Mouse (Mus musculus) heart, embryonic 13.5 days (tissue): Measurements from ENCODE around the gene Limk2. TPM values are rescaled to one million over a fixed set of nuclear protein-coding genes. Genes with fewer than 3 reads are reported as not detected.

ENCODE experiments used
- ATAC-seq: fragments of 200-750 bp; cut with Nextera tagmentation; 2 replicates; pipeline ENCODE4 v1.8.0; 2017; ENCODE audit warnings: moderate TSS enrichment; ENCODE audit not compliant: insufficient number of reproducible peaks, low FRiP score, low TSS enrichment; ENCODE audit errors: extremely low read depth
- H3K27ac ChIP-seq: fragments of 300-500 bp; sonication (generic); replicated peaks from 2 replicates; pipeline ENCODE4 v1.5.1; 2015; ENCODE audit warnings: moderate library complexity, mild to moderate bottlenecking, inconsistent platforms
- H3K27me3 ChIP-seq: fragments of 300-500 bp; sonication (generic); replicated peaks from 2 replicates; pipeline ENCODE4 v1.6.1; 2015; ENCODE audit warnings: mild to moderate bottlenecking, inconsistent platforms
- H3K36me3 ChIP-seq: fragments of 300-500 bp; sonication (generic); 2 replicates; pipeline ENCODE4 v1.6.1; 2015; ENCODE audit warnings: mild to moderate bottlenecking, inconsistent platforms
- H3K4me1 ChIP-seq: fragments of 300-500 bp; sonication (generic); 2 replicates; pipeline ENCODE4 v1.6.1; 2015; ENCODE audit warnings: inconsistent platforms
- H3K4me2 ChIP-seq: fragments of 300-500 bp; sonication (generic); 2 replicates; pipeline ENCODE4 v1.6.1; 2015; ENCODE audit warnings: inconsistent platforms, mild to moderate bottlenecking, moderate library complexity
- H3K4me3 ChIP-seq: fragments of 300-500 bp; sonication (generic); 2 replicates; pipeline ENCODE4 v1.5.1; 2015; ENCODE audit warnings: moderate library complexity, mild to moderate bottlenecking, inconsistent platforms
- H3K9ac ChIP-seq: fragments of 300-500 bp; sonication (generic); 2 replicates; pipeline ENCODE4 v1.6.1; 2015; ENCODE audit warnings: inconsistent platforms, mild to moderate bottlenecking, moderate library complexity
- H3K9me3 ChIP-seq: fragments of 300-500 bp; sonication (generic); 2 replicates; pipeline ENCODE4 v1.6.1; 2016; ENCODE audit warnings: inconsistent platforms
- WGBS: fragments of 180-500 bp; shearing (Covaris S2); methylation state at CpG from one replicate; pipeline ENCODE4 v1.1.7; 2015; ENCODE audit warnings: mixed read lengths; 5-methylcytosine and 5-hydroxymethylcytosine counted together
- polyA plus RNA-seq: library from polyadenylated mRNA; unstranded; fragments of >200 nt; fragmentation: Nextera tagmentation; extraction: Ambion mirVana; gene quantifications from 2 replicates; pipeline ENCODE4 v1.2.1, GENCODE M21; 2015

Limk2 gene
- polyA plus RNA-seq, 1 experiment from 2014 or later = 50.4 TPM

DNA sequence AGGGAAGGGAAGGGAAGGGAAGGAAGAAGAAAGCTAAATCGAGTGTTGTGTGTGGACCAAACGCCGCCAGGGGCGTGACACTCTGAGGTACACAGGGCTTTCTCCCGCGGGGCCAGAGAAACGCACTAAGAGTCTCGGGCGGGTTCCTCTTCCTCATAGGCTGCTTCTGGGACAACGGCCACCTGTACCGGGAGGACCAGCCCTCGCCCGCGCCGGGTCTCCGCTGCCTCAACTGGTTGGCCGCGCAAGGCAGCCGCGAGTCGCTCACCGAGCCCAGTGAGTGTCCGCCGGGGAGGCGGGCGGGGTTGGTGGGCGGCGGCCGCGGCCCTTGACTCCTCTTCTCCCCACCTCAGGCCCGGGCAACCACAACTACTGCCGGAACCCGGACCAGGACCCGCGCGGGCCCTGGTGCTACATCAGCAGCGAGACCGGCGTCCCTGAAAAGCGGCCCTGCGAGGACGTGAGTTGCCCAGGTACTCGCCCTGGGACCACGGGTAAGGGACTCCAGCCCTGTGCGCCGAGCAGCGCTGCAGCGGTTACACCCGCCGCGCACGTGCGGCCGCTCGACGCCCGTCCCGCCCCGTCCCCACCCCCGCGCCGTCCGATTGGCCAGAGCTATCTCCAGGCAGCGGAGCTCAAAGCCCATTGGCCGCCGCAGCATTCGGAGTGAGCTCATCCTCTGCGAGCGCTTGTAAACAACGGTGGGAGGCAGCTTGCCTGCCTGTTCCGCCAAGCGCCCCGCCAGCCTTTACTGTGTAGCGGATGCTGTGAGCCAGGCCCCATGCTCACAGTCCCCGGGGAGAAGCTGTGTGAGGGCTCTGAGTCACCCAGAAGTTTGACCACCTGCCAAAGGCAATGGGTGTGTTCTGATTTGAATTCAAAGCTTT is 77.0 kb downstream of the Limk2 start:
- WGBS = 1% methylated on average over 75 of the region's 75 CpGs
- H3K4me1 ChIP-seq = peaks cover 67% of the 10 kb centered on the region

DNA sequence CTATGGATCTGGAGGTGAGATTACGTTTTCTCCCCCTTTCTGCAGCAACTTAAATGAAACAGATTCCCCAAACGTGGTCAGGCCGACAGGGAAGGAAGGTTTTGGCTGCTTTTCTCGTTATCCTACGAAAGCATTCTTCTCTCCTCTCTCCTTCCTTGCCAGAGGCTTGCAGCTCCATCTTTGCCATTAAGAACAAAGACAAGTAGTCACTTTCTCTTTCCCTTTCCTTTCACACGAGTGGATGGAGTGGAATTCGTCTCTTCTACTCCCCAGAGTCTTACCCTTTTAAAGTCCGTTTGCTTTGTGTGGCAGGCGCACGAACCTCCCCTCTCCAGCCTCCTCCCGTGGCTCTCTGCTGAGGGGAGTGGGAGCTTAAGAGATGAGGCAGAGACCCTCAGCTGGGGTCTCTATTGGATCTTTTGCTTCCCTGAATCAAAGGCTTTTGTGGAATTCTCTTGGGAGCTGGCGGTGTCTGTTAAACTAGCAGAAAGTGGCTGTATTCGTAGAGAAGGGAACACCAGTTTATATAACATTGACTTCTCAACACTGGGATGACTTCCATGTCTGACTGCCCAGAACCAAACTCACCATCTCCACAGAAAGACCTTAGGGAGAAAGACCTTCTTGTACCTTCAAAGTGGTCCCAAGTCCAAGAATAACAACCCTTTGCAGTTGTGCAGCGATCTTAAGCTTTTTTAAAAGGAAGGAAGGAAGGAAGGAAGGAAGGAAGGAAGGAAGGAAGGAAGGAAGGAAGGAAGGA is 77.8 kb downstream of the Limk2 start:
- Histone ChIP-seq H3K4me1 (peaks cover 59% of the 10 kb centered on the region), H3K9ac (peak overlapping the region; percentile 85), H3K36me3 (peaks cover 17% of the 10 kb centered on the region), H3K27me3 (no peaks in the 10 kb centered on the region), H3K4me3 (peak overlapping the region; percentile 63), H3K4me2 (peak overlapping the region; percentile 99), H3K27ac (peak overlapping the region; percentile 90), H3K9me3 (no peaks in the 10 kb centered on the region)
- ATAC-seq = no peak
- WGBS = 4% methylated on average over 14 of the region's 14 CpGs

More for the DNA sequence above, 77.0 kb downstream of the Limk2 start:
- H3K4me3 ChIP-seq = peak overlapping the region; percentile 63
- no peaks in the 10 kb centered on the region for H3K9me3 ChIP-seq
- H3K9ac ChIP-seq = peak overlapping the region; percentile 85
- ATAC-seq = peak; percentile 90
- peak overlapping the region; percentile 90 for H3K27ac ChIP-seq
- H3K4me2 ChIP-seq = peak overlapping the region; percentile 99
- H3K36me3 ChIP-seq = peaks cover 17% of the 10 kb centered on the region
- no peaks in the 10 kb centered on the region for H3K27me3 ChIP-seq

- Histone ChIP-seq H3K4me3 (peak overlapping the region; percentile 63), H3K4me1 (peaks cover 53% of the 10 kb centered on the region), H3K9ac (peak overlapping the region; percentile 85), H3K4me2 (peak overlapping the region; percentile 99), H3K27me3 (no peaks in the 10 kb centered on the region), H3K36me3 (peaks cover 17% of the 10 kb centered on the region), H3K27ac (peak overlapping the region; percentile 78), H3K9me3 (no peaks in the 10 kb centered on the region)
- WGBS = 2% methylated on average over 9 of the region's 9 CpGs
- ATAC-seq = no peak
These were observed 78.4 kb downstream of the Limk2 start for GRCm38 (mm10) chr11:3330566-3330965.

- H3K4me3 ChIP-seq = peak within 1 kb of the TSS; percentile 63
- no peaks in the 10 kb centered on the region for H3K9me3 ChIP-seq
- peaks cover 47% of the 10 kb centered on the region for H3K4me1 ChIP-seq
- no peak for ATAC-seq
- H3K27ac ChIP-seq = peak within 1 kb of the TSS; percentile 78
- H3K4me2 ChIP-seq = peak within 1 kb of the TSS; percentile 99
- H3K27me3 ChIP-seq = no peaks in the 10 kb centered on the region
- peaks cover 17% of the 10 kb centered on the region for H3K36me3 ChIP-seq
- peak within 1 kb of the TSS; percentile 85 for H3K9ac ChIP-seq
These were observed 79.0 kb downstream of the Limk2 start, which contains the start of gene Pik3ip1 for GRCm38 (mm10) chr11:3329891-3330451. TSS of gene Pik3ip1 (plus strand) at chr11:3330401.

GRCm38 (mm10) chr11:3328806-3329775 is 79.9 kb downstream of the Limk2 start:
- no peak overlapping the region for H3K9ac ChIP-seq
- no peak overlapping the region for H3K4me3 ChIP-seq
- H3K4me2 ChIP-seq = peak overlapping the region; percentile 99
- peaks cover 39% of the 10 kb centered on the region for H3K4me1 ChIP-seq
- H3K27me3 ChIP-seq = no peaks in the 10 kb centered on the region
- no peaks in the 10 kb centered on the region for H3K9me3 ChIP-seq
- peaks cover 10% of the 10 kb centered on the region for H3K36me3 ChIP-seq
- H3K27ac ChIP-seq = peak overlapping the region; percentile 78
- no peak for ATAC-seq
- WGBS = 64% methylated on average over 11 of the region's 11 CpGs

DNA sequence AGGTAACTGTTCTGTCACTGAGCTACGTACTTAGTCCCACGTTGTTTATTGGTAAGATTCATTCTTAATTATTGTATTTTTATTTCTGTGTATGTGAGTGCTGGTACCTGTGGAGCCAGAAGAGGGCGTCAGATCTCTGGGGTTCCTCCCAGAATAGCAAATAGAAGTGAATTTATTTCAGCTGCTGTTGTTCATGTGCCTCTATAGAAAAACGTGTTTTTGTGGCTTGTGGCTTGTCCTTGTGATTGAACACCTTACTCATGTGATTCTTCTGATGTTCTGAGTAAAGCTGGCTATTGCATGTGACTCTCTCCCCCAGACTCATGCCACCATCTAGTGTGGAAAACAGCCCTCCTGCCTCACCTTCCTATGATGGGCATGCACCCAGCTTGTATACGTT is 80.7 kb downstream of the Limk2 start:
- H3K27ac ChIP-seq = no peak overlapping the region
- 73% methylated on average over 5 of the region's 5 CpGs for WGBS
- no peak overlapping the region for H3K9ac ChIP-seq
- no peak overlapping the region for H3K4me3 ChIP-seq
- no peaks in the 10 kb centered on the region for H3K27me3 ChIP-seq
- no peak for ATAC-seq
- H3K9me3 ChIP-seq = no peaks in the 10 kb centered on the region
- H3K4me1 ChIP-seq = peaks cover 39% of the 10 kb centered on the region
- peaks cover 4% of the 10 kb centered on the region for H3K36me3 ChIP-seq
- H3K4me2 ChIP-seq = no peak overlapping the region

DNA sequence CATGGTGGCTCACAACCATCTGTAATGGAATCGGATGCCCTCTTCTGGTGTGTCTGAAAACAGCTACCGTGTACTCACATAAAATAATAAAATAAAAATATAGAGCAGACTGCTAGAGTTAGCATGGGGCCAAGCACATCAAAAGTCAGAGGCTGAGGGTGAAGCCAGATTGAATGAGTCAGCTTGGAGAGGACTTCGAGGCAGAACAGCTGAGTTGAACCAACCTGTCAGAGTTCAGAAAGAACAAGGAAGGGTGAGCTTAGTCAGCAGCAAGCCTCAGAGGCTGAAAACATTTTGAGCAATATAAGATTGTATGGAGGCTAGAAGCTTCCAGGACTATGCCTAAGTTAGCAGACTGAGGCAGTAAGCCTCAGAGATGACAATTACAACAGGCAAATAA is 90.7 kb downstream of the Limk2 start:
- Histone ChIP-seq H3K4me2 (no peak overlapping the region), H3K27me3 (no peaks in the 10 kb centered on the region), H3K4me1 (no peaks in the 10 kb centered on the region; the same call in 1 of the 2 replicates), H3K9me3 (peaks cover 4% of the 10 kb centered on the region; the same call in 1 of the 2 replicates), H3K9ac (no peak overlapping the region), H3K27ac (no peak overlapping the region), H3K36me3 (no peaks in the 10 kb centered on the region), H3K4me3 (no peak overlapping the region)
- no peak for ATAC-seq
- 86% methylated on average over 3 of the region's 3 CpGs for WGBS

DNA sequence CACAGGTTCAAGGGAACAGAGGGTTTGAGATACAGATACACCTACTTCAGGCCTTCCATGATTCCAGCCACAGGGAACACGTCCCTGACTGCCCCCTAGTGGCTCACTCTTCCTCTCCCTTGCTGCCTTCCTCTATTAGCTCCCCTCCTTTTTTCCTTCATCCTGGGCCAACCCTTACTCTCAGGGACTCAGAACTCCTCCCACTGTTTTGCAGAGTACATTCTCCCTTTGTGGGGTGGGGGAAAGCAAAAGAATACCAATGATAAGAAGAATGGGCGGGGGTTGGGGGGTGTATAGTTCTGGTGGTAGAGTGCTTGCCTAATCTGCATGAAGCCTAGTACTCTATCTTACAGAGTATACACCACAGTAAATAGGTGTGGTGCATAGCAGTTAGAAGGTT is 94.8 kb downstream of the Limk2 start:
- H3K27me3 ChIP-seq = no peaks in the 10 kb centered on the region
- H3K9me3 ChIP-seq = peaks cover 4% of the 10 kb centered on the region; the same call in 1 of the 2 replicates
- ATAC-seq = no peak

DNA sequence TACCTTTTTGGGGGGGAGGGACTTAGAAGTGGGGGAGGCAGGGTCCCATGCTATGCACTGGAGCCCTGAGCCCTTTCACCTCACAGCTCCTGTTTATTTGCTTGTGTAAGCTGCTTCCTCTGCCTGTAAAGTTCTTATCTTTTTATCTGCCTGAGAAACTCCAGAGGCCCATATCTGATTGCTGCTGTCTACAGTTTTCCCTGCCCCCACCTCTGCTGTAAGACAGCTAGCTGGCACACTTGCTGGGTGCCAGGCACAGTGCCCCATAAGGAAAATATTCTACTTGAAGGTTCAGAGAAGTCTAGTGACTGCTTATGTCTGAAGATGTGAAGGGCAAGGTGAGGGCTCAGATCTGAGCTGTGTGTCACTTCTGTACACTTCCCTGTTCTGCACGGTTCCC is 95.7 kb downstream of the Limk2 start:
- H3K27me3 ChIP-seq = no peaks in the 10 kb centered on the region
- no peak overlapping the region for H3K9ac ChIP-seq
- H3K27ac ChIP-seq = no peak overlapping the region
- no peak for ATAC-seq
- H3K4me3 ChIP-seq = no peak overlapping the region
- 77% methylated on average over 1 of the region's 1 CpGs for WGBS
- peaks cover 42% of the 10 kb centered on the region for H3K36me3 ChIP-seq
- peaks cover 4% of the 10 kb centered on the region; the same call in 1 of the 2 replicates for H3K9me3 ChIP-seq
- no peak overlapping the region for H3K4me2 ChIP-seq
- peaks cover 8% of the 10 kb centered on the region for H3K4me1 ChIP-seq

More for the DNA sequence above, 94.8 kb downstream of the Limk2 start:
- H3K4me1 ChIP-seq = peaks cover 8% of the 10 kb centered on the region
- no peak overlapping the region for H3K27ac ChIP-seq
- no peak overlapping the region for H3K4me3 ChIP-seq
- 16% methylated on average over 2 of the region's 2 CpGs for WGBS
- no peak overlapping the region for H3K4me2 ChIP-seq
- peaks cover 33% of the 10 kb centered on the region for H3K36me3 ChIP-seq
- H3K9ac ChIP-seq = no peak overlapping the region

GRCm38 (mm10) chr11:3311586-3312347 is 97.2 kb downstream of the Limk2 start:
- 82% methylated on average over 10 of the region's 10 CpGs for WGBS
- H3K36me3 ChIP-seq = peaks cover 57% of the 10 kb centered on the region

More at GRCm38 (mm10) chr11:3311586-3312347, 97.2 kb downstream of the Limk2 start:
- H3K27ac ChIP-seq = no peak overlapping the region
- no peak overlapping the region for H3K9ac ChIP-seq
- H3K27me3 ChIP-seq = no peaks in the 10 kb centered on the region
- peaks cover 8% of the 10 kb centered on the region for H3K4me1 ChIP-seq
- no peak overlapping the region for H3K4me2 ChIP-seq
- H3K4me3 ChIP-seq = no peak overlapping the region
- no peak for ATAC-seq
- no peaks in the 10 kb centered on the region for H3K9me3 ChIP-seq
